Mouse (Mus musculus): ENCODE results near the gene Foxo4.

DNA sequence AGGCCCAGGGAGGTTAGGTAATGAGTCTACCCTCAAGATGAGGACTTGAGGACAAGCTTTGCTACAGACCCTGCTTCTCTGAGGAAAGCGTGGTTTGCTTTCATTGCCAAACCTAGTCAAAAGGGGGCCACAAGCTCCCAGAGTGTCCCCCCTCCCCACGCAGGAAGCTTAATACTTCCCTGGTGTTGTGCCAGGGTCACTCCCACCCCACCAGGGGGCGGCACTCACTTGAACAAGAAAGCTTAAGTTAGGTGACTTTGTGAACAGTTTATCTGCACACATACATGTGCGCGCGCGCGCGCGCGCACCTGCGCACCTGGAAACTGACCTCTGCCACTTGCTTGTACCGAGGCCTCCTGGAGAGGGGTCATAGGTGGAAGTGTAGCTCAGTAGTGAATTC, 2.3 kb downstream of the Foxo4 start:
- TF ChIP-seq CTCF (IDR thresholded peaks at IDR 0.05; ENCODE audit: extremely low read depth, insufficient read depth, low read length) (no peak), POLR2A (IDR thresholded peaks at IDR 0.05; ENCODE audit: extremely low read depth, insufficient read depth, low read length) (no peak)
